Mouse (Mus musculus) embryonic fibroblast, embryonic 13.5 days (primary cell): ENCODE measurements around the gene Rab40c. TPM values are rescaled to one million over a fixed set of nuclear protein-coding genes. Genes with fewer than 3 reads are reported as not detected.
A peak's percentile ranks its signal among the peaks of the same experiment; 100 is the strongest.

Source experiments
- H3K27ac ChIP-seq: 2 replicates; pipeline ENCODE4 v1.5.1; 2012; ENCODE audit warnings: low read length, control low read depth, inconsistent platforms; ENCODE audit not compliant: insufficient read depth
- H3K4me1 ChIP-seq: 2 replicates; pipeline ENCODE4 v1.6.1; 2011; ENCODE audit warnings: low read length; ENCODE audit not compliant: control insufficient read depth, insufficient read depth
- H3K4me3 ChIP-seq: 2 replicates; pipeline ENCODE4 v1.5.1; 2011; ENCODE audit warnings: mild to moderate bottlenecking, control low read depth, low read length; ENCODE audit not compliant: insufficient read depth
- CTCF ChIP-seq: IDR thresholded peaks from 2 replicates; pipeline ENCODE4 v1.5.1; 2011; ENCODE audit warnings: mild to moderate bottlenecking, control low read depth, low read length, moderate library complexity, borderline replicate concordance; ENCODE audit not compliant: insufficient read depth
- POLR2A ChIP-seq: IDR thresholded peaks from 2 replicates; pipeline ENCODE4 v1.6.1; 2011; ENCODE audit warnings: low read depth, mild to moderate bottlenecking, control low read depth, low read length, moderate library complexity
- polyA plus RNA-seq: library from polyadenylated mRNA; stranded (reverse); fragments of >200 nt; gene quantifications from 2 replicates; pipeline ENCODE4 v1.2.4, GENCODE M21; 2011; ENCODE audit warnings: low read depth; ENCODE audit not compliant: missing spikeins, insufficient read length

The Rab40c gene
- polyA plus RNA-seq, 1 experiment: 21.5 TPM

DNA sequence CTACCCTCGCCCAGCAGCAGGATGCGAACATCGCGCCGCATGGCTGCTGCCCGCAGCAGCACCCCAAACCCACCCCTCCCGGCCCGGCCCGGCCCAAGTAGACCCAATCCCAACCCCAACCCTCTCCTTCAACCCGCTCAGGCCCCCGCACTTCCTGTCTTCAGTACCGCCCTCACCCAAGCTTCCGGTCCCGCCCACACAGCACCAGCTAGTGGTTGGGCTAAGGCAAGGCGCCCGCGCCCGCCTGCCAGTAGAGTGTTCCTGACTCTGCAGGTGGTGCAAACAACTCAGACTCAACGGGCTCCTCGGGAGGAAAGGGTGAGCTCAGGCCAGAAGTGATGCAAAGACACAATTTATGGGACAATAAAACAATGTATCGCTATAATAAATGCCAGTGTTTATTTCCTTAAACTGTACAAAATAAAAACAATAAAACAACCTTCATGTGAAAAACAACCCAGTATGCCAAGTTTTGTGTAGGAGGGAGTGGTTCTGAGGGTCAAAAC lies 75.1 kb downstream of the Rab40c start, which contains the start of gene Rhot2:
Rhot2 (minus strand) TSS at position 456 of the 506 bp plus-strand sequence.
- peak; percentile 82 for TF ChIP-seq POLR2A
- TF ChIP-seq CTCF: no peak
- peak within 1 kb of the TSS; percentile 49 for H3K27ac ChIP-seq
- 0 out of 2 replicates have a peak, but pooled peaks cover 6% of the 10 kb centered on the region for H3K4me1 ChIP-seq
- H3K4me3 ChIP-seq: peak within 1 kb of the TSS; percentile 68

DNA sequence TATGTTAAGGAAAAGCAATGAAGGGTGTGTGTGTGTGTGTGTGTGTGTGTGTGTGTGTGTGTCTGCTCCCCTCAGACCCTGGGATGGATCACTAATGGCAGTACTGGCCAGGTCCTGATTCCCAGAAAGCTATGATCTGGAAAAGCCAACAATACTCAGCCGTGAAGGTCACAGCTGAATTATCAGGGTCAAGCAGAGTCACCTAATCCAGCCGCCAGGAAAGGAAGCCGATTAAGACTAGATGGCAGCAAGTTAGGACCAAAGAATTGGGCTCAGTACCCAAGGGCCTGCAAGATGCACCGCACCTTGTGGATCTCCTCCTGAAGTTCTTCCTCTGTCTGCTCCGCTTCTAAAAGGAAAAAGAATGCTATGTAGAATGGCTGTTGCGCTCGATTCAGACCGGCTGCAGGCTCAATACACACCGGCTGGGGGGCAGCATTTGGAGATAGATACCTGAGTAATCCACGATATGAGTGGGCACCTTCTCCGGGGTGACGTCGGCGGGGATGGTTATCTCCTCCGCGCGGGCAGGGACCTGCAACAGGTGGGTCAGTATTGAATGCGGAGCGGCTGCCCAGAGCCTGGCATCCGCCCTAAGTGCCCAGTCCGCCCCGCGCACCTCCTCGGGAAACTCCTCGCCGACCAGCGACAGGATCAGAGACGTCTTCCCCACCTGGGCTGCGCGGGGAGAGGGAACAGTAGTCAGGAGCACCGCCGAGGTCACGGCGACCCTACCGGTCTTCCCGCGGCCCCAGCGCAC lies 75.7 kb downstream of the Rab40c start:
- peak overlapping the region; percentile 68 for H3K4me3 ChIP-seq
- TF ChIP-seq POLR2A (no peak), CTCF (no peak)
- H3K27ac ChIP-seq: peak overlapping the region; percentile 49
- H3K4me1 ChIP-seq: peaks cover 6% of the 10 kb centered on the region; the same call in 1 of the 2 replicates

DNA sequence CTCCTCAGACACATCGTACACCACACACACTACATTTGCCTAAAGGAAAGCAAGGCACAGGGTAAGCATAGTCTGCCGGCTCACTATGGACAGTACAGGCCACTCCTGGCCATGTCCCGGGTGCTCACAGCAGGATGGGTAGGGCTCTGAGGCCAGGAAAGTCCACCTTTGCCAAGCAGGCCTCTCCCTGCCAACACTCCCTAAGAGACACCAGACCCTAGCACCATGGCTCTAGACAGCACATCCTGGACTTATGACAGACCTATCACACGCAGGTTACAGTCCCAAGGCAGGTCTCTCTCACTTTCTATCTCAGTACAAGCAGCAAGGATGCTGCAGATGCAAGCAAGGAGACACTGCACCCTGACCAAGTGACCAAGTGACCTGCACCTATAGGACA lies 76.4 kb downstream of the Rab40c start:
- H3K4me1 ChIP-seq: peaks cover 6% of the 10 kb centered on the region; the same call in 1 of the 2 replicates
- peak overlapping the region; percentile 68 for H3K4me3 ChIP-seq
- H3K27ac ChIP-seq: no peak overlapping the region
- TF ChIP-seq CTCF (no peak), POLR2A (no peak)

DNA sequence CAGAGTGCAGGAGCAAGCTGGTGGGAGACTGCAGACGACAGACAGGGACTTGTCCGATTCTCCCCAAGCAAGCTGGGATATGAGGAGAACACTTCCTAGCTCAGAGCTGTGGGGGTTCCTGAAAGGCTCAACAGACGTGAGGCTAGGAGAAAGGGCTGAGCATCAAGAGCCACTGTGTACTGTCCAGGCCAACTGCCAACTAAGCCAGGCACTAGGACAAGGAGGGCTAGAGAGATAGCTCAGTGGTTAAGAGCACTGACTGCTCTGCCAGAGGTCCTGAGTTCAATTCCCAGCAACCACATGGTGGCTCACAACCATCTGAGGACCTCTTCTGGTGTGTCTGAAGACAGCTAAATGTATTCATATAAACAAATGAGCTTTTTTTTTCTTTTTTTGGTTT lies 77.0 kb downstream of the Rab40c start:
- H3K4me1 ChIP-seq: peaks cover 6% of the 10 kb centered on the region; the same call in 1 of the 2 replicates
- TF ChIP-seq POLR2A (no peak), CTCF (no peak)
- no peak overlapping the region for H3K27ac ChIP-seq
- H3K4me3 ChIP-seq: no peak overlapping the region

DNA sequence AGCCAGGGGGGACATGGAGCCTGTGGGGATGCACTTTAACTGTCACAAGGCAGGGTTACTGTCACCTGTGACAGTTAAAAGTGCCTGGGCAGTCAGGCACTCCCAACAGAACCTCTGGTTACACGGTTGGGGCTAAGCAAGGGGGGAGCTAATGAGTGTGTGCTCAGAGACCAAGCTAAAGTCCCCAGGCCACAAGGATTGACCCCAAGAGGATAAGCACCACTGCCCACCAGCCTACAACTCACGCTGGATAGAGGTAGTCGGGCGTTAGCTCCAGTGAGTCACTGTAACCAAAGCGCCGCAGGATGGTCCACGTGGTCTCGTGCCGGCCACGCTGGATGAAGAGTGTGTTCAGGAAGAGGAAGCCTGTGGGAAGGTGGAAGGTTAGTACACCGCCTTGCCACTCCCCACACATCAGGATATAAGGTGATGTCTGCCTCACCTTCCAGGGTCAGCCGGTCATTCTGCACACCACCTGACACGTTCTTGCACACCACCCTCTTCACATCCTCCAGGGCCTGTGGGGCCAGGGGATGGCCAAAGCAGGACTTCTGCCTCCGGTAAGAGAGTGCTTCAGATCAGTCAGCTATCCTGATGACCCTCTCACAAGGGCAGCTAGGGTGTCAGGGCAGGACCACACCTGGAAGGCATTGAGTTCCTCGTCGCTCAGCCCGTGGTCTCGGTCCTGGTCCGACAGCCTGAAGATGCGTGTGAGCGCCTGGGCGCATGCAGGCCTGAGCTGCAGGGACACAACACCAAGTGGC lies 78.2 kb downstream of the Rab40c start, which contains the start of gene Gm20683:
Gm20683 (minus strand) TSS at position 647 of the 764 bp plus-strand sequence.
- Histone ChIP-seq H3K4me1 (peaks cover 13% of the 10 kb centered on the region; the same call in 1 of the 2 replicates), H3K4me3 (no peak within 1 kb of the TSS)
- TF ChIP-seq CTCF: no peak
- no peak for TF ChIP-seq POLR2A

DNA sequence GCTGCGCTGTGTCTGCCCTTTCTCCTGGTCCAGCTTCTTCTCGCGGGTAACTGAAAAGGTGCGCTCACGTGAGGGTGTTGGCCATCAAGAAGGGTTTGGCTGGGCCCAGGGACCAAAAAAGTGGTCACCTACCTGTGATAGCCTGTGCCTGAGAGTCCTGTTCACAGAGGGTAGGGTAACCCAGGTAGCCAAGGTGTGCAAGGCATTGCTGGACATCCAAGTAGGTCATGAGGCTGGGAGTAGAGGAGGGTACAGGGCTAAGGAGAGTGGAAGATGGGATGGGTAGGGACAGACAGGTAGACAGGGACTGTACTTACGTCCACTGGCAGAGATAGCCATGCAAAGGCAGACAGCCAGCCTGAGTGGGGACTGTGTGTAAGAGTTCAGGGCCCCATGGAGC lies 79.0 kb downstream of the Rab40c start:
- Histone ChIP-seq H3K27ac (no peak overlapping the region), H3K4me1 (peaks cover 14% of the 10 kb centered on the region), H3K4me3 (no peak overlapping the region)
- TF ChIP-seq POLR2A: no peak
- TF ChIP-seq CTCF: no peak

More for the DNA sequence above, 78.2 kb downstream of the Rab40c start, which contains the start of gene Gm20683:
- no peak within 1 kb of the TSS for H3K27ac ChIP-seq

DNA sequence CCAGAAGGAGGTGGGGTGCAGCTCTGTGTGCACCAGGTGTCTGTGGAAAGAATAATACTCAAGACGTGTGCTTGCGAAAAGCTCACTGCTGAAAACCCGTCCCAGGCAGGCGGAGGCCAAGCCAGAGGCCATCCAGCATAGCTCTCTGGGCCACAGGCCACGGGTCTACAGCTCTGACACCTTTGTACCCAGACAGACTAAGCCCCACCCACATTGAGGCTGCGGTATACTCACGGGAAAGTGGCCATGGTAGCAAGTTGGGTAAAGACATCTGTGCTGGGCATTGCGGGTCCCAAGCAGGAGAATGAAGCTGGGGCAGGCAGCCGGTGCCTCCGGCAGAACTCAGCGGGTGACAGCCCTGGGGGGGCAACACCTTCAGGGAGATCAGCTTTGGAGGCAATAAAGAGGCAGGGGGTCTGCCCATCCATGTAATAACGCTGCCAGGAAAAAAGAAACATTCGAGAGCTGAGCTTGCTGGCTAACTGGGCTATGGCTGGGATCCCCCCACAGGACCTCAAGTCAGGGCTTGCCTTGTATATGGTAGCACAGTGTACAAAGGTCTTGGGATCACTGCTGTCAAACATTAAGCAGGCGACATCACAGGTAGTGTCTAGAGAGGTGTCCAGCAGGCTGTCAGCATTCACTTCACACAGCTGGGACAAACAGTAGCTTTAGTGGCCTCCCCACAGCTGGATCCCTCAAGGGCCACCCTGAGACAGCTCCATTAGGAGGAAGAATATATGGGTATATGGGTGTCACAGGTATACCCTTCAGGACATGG lies 79.9 kb downstream of the Rab40c start:
- no peak overlapping the region for H3K4me3 ChIP-seq
- H3K4me1 ChIP-seq: peaks cover 17% of the 10 kb centered on the region
- H3K27ac ChIP-seq: no peak overlapping the region
- TF ChIP-seq POLR2A (no peak), CTCF (no peak)

DNA sequence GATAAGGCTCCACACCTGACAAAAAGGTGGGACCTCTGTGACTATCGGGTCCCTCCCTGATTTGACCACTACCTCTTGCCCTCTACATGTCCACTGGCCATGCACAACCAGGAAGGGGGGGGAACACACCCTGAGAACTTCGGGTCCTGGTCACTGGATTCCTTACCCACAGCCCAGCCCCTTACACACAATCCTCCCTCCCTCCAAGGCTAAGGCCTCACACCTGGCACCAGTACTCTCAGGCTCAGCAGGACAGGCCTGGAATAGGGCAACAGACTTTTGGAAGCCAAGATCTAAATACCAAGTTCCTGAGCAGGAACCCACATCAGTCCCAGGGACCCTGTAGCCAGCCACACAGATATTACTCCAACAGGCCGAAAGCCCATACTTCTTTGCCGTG lies 80.6 kb downstream of the Rab40c start:
- TF ChIP-seq POLR2A (no peak), CTCF (no peak)
- H3K27ac ChIP-seq: no peak overlapping the region
- H3K4me3 ChIP-seq: no peak overlapping the region
- peaks cover 18% of the 10 kb centered on the region for H3K4me1 ChIP-seq

DNA sequence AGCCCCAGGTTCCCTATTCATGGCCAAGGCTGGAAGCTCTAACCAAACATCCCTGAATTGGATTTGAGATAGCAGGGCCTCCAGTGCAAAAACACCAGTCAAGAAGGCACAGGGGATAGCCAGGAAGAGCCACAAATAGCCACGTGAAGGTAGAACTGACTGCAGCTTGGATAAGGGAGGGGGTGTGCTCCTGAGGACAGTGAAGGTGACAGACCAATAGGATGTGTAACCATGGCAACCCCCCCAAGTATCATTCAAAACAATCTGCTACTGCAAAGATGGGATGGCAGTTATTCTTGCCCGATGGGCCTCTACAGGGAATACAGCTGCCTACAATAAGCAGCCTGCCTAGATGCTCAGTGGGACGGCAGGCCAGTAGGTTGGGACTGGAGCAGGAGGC lies 82.0 kb downstream of the Rab40c start:
- Histone ChIP-seq H3K4me1 (peaks cover 12% of the 10 kb centered on the region), H3K27ac (no peak overlapping the region), H3K4me3 (no peak overlapping the region)
- no peak for TF ChIP-seq POLR2A
- TF ChIP-seq CTCF: no peak
